Mouse (Mus musculus) intestine, embryonic 15.5 days (tissue): ENCODE measurements at regions not wholly inside any gene's neighbourhood (a gene's known extent, or its start where the extent isn't known, plus 50 kb on each side); places are given as distances from the start of the nearest gene placed in this dataset.

Source experiments
- ATAC-seq: fragments of 200-750 bp; cut with Nextera tagmentation; 2 replicates; pipeline ENCODE4 v1.8.0; 2017; ENCODE audit warnings: moderate TSS enrichment, moderate library complexity
- H3K27ac ChIP-seq: fragments of 300-500 bp; sonication (generic); 2 replicates; pipeline ENCODE4 v1.5.1; 2015; ENCODE audit warnings: mild to moderate bottlenecking, inconsistent platforms
- H3K27me3 ChIP-seq: fragments of 300-500 bp; sonication (generic); replicated peaks from 2 replicates; pipeline ENCODE4 v1.6.1; 2015; ENCODE audit warnings: inconsistent platforms
- H3K36me3 ChIP-seq: fragments of 300-500 bp; sonication (generic); 2 replicates; pipeline ENCODE4 v1.6.1; 2015; ENCODE audit warnings: inconsistent platforms
- H3K4me1 ChIP-seq: fragments of 300-500 bp; sonication (generic); replicated peaks from 2 replicates; pipeline ENCODE4 v1.6.1; 2015; ENCODE audit warnings: inconsistent platforms
- H3K4me2 ChIP-seq: fragments of 300-500 bp; sonication (generic); replicated peaks from 2 replicates; pipeline ENCODE4 v1.6.1; 2015; ENCODE audit warnings: mild to moderate bottlenecking, inconsistent platforms
- H3K4me3 ChIP-seq: fragments of 300-500 bp; sonication (generic); replicated peaks from 2 replicates; pipeline ENCODE4 v1.5.1; 2015; ENCODE audit warnings: inconsistent platforms
- H3K9ac ChIP-seq: fragments of 300-500 bp; sonication (generic); 2 replicates; pipeline ENCODE4 v1.6.1; 2015; ENCODE audit warnings: inconsistent platforms
- H3K9me3 ChIP-seq: fragments of 300-500 bp; sonication (generic); 2 replicates; pipeline ENCODE4 v1.6.1; 2016; ENCODE audit warnings: inconsistent platforms
- WGBS: fragments of 180-500 bp; shearing (Covaris S2); methylation state at CpG from one replicate; pipeline ENCODE4 v1.1.7; 2015; 5-methylcytosine and 5-hydroxymethylcytosine counted together

DNA sequence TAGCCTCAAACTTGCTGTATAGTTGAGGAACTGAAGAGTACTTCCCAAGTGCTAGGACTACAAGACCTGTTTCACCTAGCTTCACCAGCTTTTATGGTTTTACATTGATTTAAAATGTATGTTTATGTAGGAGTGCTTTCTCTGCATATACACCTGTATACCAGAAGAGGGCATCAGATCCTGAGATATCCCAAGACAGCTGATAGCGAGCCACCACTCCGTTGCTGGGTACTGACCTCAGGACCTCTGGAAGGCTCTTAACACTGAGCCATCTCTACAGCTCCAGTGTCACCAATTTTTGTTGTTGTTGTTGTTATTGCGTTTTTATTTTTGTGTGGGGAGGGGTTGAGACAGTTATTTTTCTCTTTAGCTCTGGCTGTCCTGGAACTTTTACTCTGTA is 55.9 kb upstream of the Ddx3x start:
- Histone ChIP-seq H3K4me3 (no peak overlapping the region), H3K9me3 (no peaks in the 10 kb centered on the region), H3K27ac (no peak overlapping the region), H3K4me2 (no peak overlapping the region), H3K9ac (no peak overlapping the region), H3K27me3 (no peaks in the 10 kb centered on the region), H3K36me3 (no peaks in the 10 kb centered on the region), H3K4me1 (no peaks in the 10 kb centered on the region)
- no peak for ATAC-seq
- WGBS: 7% methylated on average over 3 of the region's 3 CpGs

DNA sequence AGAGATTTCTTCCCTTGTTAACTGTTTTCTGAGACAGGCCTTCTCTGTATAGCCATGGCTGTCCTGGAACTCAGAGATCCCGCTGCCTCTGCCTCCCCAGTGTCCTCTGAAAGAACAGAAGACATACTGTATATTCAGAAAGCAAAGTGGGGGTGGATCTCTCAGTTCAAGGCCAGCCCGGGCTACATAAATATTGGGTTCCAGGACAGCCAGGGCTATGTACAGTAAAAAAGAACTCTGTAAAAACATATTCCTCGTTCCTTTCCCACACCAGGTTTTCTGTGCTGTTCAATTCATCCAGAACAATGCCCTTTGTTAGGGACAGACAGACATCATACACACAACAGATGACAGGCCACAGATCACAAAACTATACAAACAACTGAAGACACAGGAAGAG is 54.3 kb upstream of the Ddx3x start:
- Histone ChIP-seq H3K4me3 (no peak overlapping the region), H3K36me3 (no peaks in the 10 kb centered on the region), H3K4me2 (no peak overlapping the region), H3K27ac (no peak overlapping the region), H3K9ac (no peak overlapping the region), H3K9me3 (no peaks in the 10 kb centered on the region), H3K4me1 (no peaks in the 10 kb centered on the region), H3K27me3 (no peaks in the 10 kb centered on the region)
- 78% methylated on average over 3 of the region's 3 CpGs for WGBS
- ATAC-seq: no peak

DNA sequence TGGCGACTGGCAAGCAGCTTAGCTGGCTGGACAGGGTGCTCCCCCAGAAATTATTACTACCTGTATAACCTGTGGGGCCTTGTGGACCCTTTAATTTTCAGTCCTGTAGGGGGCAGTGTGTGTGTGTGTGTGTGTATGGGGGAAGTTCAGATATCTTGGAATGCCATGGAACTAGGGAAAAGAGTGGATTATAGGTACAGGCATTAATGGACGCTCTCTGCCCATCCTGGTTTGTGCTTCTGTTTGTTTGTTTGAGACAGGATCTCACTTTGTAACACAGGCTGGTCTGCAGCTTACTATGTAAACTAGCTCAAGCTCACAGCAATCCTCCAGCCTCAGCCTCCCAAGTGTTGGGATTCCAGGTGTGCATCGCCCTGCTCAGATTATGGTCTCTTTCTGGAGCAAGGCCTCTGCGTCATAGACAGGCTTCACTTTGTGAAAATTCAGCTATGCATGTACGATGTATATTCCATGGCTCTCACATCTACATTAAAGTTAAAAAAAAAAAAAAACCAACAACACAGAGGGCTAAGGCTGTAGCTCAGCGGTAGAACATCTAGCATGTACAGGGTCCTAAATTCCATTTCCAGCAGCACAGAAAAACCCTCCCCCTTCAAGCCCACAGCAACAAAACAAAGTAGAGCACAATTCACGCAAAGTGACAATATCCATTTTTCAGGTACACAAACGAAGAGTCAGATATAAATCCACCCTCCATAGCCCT is 50.7 kb upstream of the Ddx3x start:
- WGBS: 27% methylated on average over 8 of the region's 8 CpGs
- ATAC-seq: peak; percentile 54
- Histone ChIP-seq H3K9me3 (no peaks in the 10 kb centered on the region), H3K4me2 (peak overlapping the region; percentile 53), H3K9ac (peak overlapping the region; percentile 42), H3K4me3 (peak overlapping the region; percentile 31), H3K4me1 (no peaks in the 10 kb centered on the region), H3K36me3 (no peaks in the 10 kb centered on the region), H3K27ac (peak overlapping the region; percentile 66), H3K27me3 (no peaks in the 10 kb centered on the region)

DNA sequence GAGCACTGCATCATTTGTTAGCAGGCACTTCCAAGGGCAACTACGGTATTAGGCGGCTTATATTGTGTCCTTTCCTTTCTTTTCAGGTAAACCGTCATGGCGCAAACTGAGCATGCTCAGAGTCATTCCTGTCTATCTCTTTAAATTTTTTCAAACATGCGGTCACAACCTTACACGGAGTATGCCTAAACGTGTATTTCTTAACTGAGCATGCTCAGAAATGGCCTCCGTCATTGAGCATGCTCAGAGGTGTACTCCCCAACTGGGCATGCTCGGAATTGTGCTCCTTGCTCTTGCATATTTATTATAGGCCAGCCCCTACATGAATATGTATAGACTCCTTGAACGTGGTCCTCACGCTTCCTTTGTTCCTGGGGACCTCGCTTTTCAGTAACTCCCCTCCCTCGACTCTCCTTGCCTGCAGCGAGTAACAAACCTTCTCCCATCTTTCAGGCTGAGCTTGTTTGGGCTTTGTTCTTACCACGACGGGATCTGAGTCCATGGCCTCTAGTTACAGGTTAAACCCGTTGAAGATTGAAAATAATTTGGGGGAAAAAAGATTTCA is 50.1 kb upstream of the Ddx3x start:
- Histone ChIP-seq H3K27me3 (no peaks in the 10 kb centered on the region), H3K9ac (peak overlapping the region; percentile 42), H3K4me1 (no peaks in the 10 kb centered on the region), H3K36me3 (no peaks in the 10 kb centered on the region), H3K9me3 (no peaks in the 10 kb centered on the region), H3K27ac (peak overlapping the region; percentile 66), H3K4me3 (peak overlapping the region; percentile 31), H3K4me2 (peak overlapping the region; percentile 53)
- WGBS: 15% methylated on average over 17 of the region's 17 CpGs
- peak; percentile 97 for ATAC-seq
